Mouse (Mus musculus) granulocyte monocyte progenitor cell, adult 5-6 weeks (primary cell): ENCODE data around the gene Cldn6. TPM values are rescaled to one million over a fixed set of nuclear protein-coding genes. Genes with fewer than 3 reads are reported as not detected.

ENCODE experiments used
- ATAC-seq: replicated peaks from 2 replicates; pipeline ENCODE4 v1.8.0; 2016; ENCODE audit warnings: mild to moderate bottlenecking, moderate TSS enrichment, inconsistent platforms; ENCODE audit not compliant: poor library complexity, severe bottlenecking
- total RNA-seq, 2 experiments: library from RNA; stranded (forward) in 1 of 2; stranded (reverse) in 1 of 2; fragments of 200-712, 200-1000 nt in 1 of 2; fragments of >200 nt in 1 of 2; fragmentation: Nextera tagmentation in 1 of 2; gene quantifications; 2 replicates each; pipeline ENCODE4 v1.2.3; 2014 to 2017

The Cldn6 gene
- total RNA-seq, 2 experiments from 2014 or later, result 0.67 TPM; not detected in 1

DNA sequence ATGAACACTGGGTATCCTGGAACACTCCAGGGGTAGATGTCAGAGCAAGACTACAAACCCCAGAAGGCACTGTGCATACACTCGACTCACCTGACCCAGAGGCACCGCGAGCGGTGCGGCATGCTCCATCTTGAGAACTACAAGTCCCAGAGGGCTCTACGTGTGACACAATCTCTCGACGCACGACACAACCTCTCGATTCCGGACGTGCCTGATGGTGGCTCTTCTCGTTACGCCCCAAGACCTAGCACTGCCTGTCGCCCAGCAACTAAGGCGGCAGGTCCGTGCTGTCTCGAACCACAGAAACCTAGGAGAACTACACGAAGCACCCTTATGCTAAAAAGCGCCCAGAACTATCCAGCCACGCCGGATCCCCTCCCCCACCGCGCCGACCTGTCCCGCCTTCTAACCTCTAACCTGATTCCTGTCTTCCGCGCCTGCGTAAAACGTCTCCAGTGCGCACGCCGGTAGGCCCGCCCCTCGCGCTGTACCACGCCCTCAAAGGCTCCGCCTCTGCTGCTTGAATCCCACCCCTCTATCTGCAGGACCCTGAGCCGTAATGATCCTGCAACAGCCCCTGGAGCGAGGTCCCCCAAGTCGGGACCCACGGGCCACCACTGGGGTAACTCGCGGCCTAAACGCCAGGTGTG lies 5.5 kb upstream of the Cldn6 start, which contains the start of the genes Hcfc1r1 and Thoc6:
Gene Hcfc1r1, plus strand, starts transcription at position 173 of the 650 bp plus-strand sequence.
Gene Thoc6, minus strand, starts transcription at position 459 of the 650 bp plus-strand sequence.
- peak; percentile 65 for ATAC-seq

DNA sequence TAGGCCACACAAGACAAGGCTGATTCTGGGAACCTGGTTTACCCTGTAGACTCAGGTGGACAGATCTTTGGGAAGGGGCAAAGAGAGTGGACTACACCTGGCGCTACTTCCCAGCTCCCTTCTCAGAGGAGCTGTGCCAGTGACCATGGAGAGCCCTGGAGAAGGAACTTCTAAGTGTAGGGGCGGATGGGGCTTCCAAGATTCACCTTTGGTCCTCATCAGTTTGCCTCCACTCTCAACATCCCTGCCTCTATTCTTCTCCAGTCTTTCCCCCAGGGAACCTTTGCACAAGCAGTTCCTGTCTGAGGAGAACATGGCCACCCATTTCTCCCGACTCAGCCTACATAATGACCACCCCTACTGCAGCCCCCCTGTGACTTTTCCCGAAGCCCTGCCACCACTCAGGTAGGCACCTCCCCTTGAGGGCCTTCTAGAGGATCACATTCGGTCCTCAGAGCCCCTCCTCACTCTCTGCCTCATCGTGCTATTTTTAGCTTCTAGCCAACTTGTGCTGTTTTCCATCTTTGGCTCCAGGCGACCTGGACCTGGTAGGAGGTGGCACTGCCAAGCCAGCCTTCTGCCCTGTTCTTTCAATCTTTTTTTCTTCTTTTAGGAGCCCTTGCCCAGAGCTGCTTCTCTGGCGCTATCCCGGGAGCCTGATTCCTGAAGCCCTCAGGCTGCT lies 4.6 kb upstream of the Cldn6 start:
- ATAC-seq, result no peak

DNA sequence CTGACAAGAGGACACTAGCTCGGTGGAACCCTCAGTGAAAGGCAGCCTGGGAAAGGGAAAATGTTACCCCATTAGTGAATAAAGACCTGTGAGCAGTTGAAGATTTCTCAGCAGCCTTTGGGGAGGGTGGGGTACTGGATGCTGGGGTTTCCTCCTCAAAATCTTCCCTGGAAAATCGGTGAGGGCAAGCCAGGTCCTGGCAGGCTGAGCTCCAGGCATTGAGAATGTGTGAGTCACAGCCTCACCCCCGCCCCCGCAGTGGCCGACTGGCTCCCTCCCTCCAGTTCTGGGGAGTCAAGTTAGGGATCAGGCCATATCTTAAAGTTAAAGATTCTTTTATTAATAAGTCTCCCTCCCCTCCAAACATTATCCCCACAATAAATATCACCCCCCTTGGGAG lies 3.9 kb upstream of the Cldn6 start:
- ATAC-seq, result no peak

DNA sequence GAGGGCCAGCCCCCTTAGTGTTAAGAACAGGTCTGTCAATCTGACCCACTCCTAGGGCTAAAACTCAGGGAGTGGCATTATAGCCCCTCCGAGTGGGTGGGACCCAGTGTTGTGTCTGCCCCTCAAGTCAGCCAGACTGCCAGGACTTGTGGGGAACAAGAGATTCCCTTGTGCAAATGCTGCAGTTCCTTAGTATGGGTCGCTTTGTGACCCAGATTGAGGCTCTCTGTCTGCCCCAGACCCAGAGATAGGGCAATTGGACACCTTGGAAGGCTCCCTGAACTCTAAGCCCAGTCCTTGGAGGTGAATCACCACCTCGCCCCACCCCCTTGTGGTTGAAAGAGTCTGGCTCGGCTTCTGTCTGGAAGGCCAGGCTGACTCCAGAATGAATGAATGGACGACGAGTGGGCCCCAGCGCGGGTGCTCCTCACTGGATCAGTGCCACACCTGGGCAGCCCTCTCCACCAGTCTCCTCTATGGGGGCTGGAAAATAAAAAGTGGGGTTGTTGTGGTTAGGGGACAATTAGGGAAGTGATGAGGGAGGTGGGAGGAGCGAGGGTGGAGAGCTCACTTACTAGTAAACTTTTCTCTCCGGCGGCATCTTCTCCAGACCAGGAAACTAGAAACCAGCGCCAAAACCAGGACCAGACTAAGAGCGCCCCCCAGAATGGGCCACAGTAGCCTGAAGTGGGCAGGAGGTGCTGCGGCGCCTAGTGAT lies 3.3 kb upstream of the Cldn6 start:
- peak; percentile 41 for ATAC-seq

DNA sequence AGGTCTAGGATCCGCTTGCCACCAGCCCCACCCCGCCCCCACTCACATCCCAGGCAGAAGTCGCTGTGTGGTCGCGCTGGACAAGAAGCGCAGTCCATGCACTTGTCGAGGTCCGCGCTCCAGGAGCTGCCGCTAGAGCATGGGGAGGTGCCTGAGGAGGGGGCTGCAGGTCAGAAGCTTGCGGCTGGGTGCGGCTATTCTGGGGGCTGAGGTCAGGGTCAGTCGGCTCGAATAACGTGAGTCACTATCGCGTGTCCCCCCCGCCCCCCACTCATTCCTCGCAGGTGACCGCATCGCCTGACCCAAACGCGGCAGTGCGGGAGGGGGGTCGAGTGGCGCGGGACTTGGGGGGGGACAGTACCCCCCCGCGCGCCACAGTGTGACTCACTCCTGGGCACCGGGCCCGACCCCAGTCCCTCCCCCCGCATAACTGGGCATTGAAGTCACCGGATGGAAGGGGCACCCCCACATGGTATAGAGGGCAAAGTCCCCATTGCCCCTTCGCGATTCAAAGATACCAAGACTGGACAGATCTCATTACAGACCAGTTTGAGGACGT lies 2.5 kb upstream of the Cldn6 start:
- ATAC-seq, result no peak; the same call in 1 of the 2 replicates

DNA sequence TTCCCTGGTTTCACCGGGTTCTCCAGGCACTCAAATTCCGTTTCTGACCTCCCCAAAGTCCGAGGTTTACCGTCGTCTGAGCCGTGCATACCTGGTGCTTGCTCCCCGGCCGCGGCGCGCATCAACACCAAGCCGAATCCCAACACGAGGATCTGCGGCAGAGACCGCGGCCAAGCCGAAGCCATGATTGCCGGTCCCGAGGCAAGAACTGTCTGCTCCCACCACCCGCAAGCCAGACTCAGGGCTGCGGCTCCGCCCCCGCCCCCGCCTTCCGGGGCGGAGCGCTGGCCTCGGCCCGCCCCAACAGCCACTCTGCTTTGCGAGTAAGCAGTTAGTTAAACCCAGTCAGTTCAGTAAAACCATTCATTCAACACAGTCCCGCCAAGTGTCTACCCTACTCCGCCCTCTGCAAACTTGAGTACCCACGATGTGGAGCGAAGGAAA lies 1.8 kb upstream of the Cldn6 start, which contains the start of gene Tnfrsf12a:
Gene Tnfrsf12a, minus strand, starts transcription at position 233 of the 444 bp plus-strand sequence.
- peak; percentile 58 for ATAC-seq

DNA sequence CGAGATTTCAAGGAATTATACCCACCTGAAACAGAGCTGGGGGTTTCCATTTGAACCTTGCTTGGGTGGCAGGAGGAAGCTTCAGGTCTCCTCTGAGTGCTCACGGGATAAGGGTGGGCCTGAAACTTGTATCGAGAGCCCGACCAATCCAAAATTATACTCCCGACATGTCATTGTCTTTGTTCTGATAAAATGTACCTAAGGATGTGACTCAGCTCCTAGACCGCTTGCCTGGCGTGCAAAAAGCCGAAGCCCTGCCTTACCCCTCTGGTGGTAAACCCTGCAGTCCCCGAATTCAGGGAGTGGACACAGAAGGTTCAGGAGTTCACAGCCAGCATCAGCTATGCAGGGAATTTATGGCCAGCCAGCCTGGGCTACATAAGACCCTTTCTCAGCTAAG lies 1.3 kb downstream of the Cldn6 start:
- ATAC-seq, result no peak

DNA sequence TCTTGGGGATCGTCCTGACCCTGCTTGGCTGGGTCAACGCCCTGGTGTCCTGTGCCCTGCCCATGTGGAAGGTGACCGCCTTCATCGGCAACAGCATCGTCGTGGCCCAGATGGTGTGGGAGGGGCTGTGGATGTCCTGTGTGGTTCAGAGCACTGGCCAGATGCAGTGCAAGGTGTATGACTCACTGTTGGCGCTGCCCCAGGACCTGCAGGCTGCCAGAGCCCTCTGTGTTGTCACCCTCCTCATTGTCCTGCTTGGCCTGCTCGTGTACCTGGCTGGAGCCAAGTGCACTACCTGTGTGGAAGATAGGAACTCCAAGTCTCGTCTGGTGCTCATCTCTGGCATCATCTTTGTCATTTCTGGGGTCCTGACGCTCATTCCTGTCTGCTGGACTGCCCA lies 2.0 kb downstream of the Cldn6 start:
- ATAC-seq, result no peak

DNA sequence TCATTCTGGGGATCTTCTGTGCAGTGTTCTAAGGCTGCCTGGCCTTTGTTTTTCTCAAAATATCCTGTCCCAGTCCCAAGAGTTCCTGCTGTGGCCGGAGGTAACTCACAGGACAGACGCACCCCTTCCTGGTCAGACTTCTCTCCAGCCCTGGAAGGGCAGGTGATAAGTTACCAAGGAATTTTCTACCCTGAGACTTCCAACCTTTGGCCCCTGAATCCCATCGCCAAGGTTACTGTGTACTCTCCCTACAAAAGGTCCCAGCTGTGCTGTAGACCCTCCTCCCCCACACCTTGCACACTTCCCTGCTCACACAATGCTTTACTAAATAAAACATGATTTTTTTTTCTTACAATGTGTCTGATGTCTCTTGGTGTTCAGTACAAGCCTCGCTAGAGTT lies 3.0 kb downstream of the Cldn6 start:
- no peak for ATAC-seq

DNA sequence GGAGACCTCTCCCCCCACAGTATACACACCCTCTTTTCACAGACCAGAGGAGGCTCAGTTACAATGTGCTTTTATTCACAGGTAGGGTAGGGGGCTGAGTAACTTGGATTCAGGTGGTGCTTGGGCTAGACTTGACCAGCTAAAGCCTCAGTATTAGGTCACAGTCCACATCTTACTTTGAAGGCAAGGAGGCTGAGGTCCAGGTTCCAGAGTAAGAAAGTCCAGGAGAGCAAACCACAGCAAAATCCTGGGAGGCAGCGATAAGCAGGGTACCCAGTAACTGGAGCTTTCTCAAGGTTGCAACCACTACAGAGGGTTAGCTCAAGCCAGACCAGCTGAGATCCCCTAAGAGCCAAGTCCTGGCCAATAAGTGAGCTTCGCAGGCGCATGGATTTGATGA lies 3.5 kb downstream of the Cldn6 start:
- no peak for ATAC-seq

DNA sequence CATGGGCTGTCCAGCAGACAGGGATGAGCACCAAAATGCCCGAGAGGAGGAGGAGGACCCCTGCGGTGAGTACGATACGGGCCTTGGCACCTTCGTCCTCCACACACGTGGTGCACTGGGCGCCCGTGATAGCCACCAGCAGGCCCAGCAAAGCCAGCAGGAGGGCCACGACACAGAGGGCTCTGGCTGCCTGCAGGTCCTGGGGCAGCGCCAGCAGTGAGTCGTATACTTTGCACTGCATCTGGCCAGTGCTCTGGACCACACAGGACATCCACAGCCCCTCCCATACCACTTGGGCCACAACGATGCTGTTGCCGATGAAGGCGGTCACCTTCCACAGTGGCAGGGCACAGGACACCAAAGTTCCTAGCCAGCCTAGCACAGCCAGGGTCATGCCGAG lies 4.2 kb downstream of the Cldn6 start:
- 0 out of 2 replicates have a peak, but pooled peaks have one; percentile 11 for ATAC-seq

DNA sequence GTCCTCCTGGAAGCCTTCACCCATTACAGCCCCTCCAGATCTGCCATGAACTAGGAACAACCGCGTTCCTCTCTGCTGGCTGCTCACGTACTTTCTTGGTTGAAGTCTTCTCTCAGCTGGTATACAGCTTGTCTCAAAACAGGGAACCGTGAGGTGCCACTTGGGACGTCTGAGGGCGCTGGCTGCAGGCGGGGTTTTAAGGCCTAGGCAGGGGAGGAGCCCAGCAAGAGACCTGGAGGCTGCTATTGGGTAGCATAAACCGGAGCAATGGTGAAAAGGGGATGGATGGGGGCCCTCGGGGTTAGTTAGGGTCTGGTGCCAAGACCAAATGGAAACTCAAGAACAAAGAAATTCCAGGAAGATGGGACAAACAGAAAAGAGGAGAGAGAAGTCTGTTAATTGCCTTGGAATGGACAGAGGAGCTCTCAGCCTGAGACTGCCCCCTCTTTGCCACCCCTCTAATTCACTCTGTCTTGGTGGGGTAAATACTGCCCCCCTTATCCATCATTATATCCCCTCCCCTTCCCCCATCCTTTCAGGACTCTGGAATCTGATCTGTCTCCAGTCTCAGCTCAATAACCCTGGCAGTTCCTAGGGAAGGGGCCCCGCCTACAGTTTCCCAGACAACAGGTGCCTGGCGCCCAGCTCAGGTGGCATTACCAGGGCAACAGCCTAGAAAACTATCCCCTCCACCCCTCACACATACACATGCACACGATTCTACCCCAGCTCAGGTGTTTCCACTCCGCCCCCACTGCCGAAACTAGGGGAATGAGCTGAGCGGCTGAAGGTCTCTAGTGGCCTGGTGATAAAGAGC lies 5.0 kb downstream of the Cldn6 start, which contains the start of gene Cldn9:
Gene Cldn9, minus strand, starts transcription at position 171 of the 817 bp plus-strand sequence.
- peak; percentile 52 for ATAC-seq

DNA sequence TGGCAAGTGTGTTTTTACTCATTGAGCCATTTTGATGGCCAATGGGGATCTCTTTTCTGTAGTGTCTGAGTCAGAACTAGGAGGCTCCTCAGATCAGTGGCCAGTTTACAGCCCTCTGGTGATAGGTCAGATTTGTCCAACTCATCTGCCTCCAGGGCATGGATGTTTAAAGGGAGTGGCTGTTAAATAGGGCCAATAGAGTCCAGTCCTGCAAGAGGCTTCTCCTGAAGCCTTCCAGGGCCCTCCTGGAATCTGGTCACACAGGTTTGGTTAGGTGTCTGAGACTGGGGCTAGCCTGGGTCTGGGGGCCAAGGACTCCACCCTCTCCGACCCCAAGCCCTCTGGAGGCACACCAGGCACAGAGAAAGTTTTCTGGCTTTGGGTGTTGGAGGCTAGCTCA lies 15.4 kb downstream of the Cldn6 start:
- ATAC-seq, result no peak

DNA sequence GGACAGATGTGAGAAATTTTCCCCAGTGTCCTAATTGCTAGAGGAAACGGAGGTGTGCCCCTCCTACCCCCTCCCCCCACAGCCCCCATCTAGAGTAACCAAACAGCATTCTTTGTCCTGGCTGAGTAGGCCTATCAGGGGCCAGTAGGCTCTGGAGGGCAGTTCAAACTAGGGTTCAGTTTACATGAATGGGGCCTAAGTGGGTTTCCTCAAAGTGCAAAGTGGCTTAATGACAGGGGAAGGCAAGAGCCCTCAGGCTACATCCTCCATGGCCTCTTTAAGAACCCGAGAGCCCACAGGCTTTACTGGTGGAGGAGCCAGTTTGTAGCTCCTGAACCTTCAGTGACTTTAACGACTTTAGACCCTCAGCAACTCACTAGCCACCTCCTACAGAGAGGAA lies 16.8 kb downstream of the Cldn6 start:
- ATAC-seq, result no peak

DNA sequence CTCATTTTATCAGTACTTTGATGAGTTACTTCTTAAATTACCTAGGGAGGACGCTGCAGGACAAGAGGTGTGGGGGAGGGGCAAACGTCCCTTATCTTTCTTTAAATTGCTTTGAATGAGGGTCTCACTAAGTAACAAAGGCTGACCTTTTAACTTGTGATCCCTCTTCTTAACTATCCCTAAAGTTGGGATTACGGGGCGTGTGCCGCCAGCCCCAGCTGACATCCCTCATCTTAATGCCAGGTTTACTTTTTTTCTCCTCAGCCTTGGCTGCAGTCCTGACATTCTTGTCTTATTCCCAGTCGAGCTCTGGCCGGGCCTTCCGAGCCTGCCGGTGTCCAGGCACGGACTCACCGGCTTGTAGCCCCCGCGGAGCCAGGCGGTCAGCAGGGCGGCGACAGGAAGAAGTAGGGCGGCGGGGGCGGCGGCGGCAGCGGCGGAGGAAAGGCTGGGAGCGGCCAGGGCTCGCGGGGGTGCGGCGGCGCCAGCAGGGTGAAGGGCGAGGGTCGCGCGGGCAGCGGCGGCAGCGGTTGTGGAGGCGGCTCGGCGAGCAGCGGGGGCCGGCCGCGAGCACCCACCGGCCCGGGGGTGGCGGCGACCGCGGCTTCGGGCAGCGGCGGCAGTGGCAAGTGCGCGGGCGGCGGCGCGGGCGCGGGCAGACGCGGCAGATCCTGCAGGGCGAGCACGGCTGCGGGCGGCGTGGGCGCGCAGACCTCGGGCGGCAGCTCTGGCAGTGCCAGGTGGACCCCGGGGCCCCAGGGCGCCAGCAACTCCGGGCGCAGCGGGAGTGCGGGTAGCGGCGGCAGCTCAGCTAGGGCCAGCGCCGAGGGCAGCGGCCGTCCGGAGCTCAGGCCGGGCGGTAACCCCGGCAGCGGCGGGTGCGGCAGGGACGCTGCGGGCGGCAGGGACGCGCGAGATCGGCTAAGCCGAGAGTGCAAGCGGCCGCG lies 20.4 kb downstream of the Cldn6 start:
- peak; percentile 20 for ATAC-seq

DNA sequence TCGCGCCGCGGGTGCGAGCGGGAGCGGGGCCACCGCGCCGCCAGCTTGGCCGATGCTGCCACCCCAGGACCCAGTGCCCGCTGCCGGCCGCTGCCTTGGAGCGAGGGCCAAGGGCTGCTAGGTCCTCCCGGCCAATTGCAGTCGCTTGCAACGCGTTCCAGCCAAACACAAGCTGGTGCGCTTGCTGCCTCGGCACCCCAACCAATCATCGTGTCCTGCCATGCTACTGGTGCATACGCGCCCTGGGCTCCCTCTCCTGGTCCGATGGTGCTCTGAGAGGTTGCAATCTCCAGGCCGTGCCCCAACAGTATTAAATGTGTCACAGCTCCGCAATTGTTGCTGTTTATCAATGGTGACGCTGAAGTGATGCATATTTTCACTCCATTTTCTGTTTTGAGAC lies 21.0 kb downstream of the Cldn6 start:
- peak; percentile 99 for ATAC-seq

DNA sequence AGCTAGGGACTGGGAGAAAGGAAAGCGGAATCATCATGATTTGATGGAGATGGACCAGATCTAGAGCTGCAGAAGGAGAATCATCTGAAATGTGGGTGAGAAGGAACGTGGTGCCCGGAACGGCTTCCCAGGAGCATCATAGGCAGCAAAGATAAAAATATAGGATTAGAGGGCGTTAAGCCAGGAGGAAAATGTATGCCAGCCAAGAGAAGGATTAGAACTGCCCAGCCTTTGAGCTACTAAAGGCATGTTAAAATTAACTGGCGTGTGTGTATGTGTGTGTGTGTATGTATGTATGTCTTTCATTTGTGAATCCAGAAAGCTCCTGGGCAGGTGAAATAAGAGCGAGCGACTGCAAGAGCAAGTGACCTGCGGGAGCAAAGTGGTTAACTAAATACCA lies 24.3 kb downstream of the Cldn6 start:
- no peak for ATAC-seq

DNA sequence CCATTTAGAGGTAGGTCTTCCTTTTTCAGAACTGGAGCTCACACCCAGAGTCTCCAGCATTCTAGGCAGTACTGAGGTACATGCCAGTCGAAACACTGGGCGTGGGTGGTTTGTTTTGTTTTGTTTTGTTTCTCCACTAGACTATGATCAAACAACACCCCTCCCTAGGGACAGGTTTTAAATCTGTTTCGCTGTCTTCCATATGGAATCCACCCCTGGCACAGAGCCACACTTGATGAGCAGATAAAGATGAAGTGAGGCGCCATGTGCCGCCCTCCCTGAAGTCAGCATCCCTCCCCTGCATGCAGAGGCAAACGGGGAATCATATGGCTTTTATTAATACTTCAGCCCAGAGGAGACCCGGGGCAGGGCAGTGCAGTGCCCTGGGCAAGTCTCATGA lies 25.7 kb downstream of the Cldn6 start:
- ATAC-seq, result no peak
